Mouse (Mus musculus) ES-E14 (cell line): ENCODE results near the gene Cdk17.

Experiments
- CHD2 ChIP-seq: IDR thresholded peaks from 2 replicates; pipeline ENCODE4 v1.6.1; 2014; ENCODE audit warnings: mild to moderate bottlenecking, low read depth, low read length, inconsistent platforms
- HCFC1 ChIP-seq: IDR thresholded peaks from 2 replicates; pipeline ENCODE4 v1.6.1; 2012; ENCODE audit warnings: low read length, inconsistent platforms, borderline replicate concordance; ENCODE audit not compliant: insufficient read depth
- MAFK ChIP-seq: IDR thresholded peaks from 2 replicates; pipeline ENCODE4 v1.6.1; 2014; ENCODE audit warnings: mild to moderate bottlenecking, low read depth, low read length, inconsistent platforms; ENCODE audit not compliant: insufficient read depth

DNA sequence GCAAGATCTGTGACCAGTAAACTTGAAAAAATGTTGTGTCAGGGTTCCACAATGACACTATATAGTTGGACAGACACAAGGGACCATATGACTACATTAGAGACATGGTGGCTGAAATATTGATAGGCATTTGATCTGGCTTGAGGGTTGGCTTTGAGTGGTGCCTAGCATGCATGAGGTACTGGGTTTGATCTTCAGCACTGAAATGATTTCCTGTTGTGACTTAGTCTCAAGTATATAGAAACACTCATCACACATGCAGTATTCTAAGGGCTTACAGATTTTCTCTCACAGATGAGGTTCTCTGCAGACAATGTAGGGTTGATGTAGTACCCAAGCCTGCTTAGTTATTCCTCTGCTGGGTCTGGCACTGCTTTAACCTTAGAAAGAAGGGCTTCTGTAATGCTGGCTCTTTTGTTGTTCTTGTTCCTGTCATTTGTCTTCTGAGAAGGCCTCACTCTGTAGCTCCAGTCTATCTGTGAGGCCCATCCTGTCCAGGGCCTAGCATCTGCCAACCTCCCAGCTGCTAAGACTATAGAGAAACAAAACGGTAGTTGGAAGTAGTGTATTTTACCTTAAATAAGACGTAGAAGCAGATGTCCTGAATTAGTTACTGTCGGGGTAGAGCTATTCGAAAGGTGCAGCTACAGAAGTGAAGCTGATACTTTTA is 44.7 kb downstream of the Cdk17 start:
- TF ChIP-seq MAFK (no peak), HCFC1 (no peak), CHD2 (no peak)
